Mouse (Mus musculus) neural tube, embryonic 10.5 days (tissue): ENCODE data around the gene Rtp2.

Source experiments
- DNase-seq: peaks from one replicate; pipeline ENCODE4 v3.0.0-alpha.2; 2017; ENCODE audit warnings: low spot score; ENCODE audit errors: extremely low spot score

Gene Rtp2

DNA sequence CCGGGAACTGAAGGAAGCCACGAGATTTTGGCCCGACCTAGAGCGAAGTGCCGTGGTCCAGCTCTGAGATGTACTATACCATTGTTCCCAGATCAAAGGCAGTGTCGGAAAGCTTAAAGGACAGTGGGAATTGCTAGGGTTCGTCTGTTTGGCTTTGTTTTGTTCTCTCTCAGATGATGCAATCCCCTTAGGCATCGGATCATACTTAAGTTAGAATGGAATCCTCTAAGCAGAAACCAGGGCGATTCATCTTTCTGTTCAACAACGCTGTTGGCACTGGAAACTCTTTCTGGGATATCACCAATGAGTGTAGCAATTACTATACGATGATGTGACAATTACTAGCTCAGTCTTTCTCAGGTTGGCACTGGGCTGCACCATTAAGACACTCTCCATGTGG lies at the start of gene Rtp2:
Rtp2 (minus strand) TSS at position 101 of the 400 bp plus-strand sequence.
- no peak for DNase-seq

GRCm38 (mm10) chr16:23980991-23981720 lies 49.0 kb upstream of the Rtp2 start:
- peak; percentile 61 for DNase-seq

GRCm38 (mm10) chr16:23980201-23980870 lies 48.1 kb upstream of the Rtp2 start:
- no peak for DNase-seq

DNA sequence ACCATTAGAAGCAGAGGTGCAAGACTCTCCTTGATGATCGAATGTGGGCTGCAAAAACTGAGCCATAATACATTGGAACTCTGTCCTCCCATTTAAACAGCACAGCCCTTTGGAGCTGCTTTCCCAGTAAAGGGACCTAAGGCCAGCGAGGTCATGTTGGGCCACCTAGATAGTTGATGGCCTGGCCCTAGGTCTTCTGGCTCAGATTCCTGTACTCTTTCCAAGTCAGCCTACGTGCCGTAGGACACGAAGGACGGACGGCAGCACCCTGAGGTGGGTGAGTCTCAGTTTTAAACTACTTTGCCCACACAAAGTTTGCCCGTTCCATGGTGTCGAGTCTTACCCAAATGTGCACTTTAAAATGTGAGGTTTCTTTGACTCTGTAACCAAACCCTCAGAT lies 47.3 kb upstream of the Rtp2 start:
- DNase-seq: no peak

DNA sequence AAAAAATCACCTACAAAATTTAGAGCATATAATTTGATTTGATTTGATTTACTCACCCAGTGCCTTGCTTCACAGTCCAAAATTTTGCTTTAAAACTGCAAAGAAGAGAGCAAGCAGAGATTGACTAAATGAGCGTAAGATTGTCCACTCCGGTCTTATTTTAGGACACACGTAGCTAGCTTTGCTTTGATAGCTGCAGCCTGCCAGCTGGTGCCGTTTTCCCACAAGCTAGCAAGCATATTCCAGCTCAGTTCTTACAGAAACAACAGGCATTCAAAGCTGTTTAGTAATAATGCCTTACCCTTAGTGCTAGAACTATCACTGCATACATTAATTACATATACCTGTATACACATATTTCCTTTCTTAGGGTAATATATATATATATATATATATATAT lies 46.3 kb upstream of the Rtp2 start:
- no peak for DNase-seq

- no peak for DNase-seq
Measured at GRCm38 (mm10) chr16:23977732-23978131, 45.5 kb upstream of the Rtp2 start.

DNA sequence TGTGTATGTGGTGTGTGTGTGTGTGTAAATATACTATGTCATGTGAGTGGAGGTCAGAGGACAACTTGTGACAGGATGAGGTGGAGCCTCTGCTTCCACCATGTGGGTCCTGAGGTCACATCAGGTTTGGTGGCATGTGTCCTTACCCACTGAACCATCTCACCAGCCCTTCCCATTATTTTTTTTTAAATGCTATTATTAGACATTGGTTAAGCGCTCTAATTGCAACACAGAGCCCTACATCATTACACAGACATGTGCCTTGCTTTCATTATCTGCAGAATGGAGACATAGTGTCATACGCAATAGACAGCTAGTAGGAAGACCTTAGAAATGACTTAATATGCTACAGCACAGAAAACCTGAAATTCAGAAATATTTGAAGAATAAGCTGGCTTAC lies 44.0 kb upstream of the Rtp2 start:
- DNase-seq: no peak

GRCm38 (mm10) chr16:23973635-23974367 lies 41.6 kb upstream of the Rtp2 start:
- DNase-seq: no peak

DNA sequence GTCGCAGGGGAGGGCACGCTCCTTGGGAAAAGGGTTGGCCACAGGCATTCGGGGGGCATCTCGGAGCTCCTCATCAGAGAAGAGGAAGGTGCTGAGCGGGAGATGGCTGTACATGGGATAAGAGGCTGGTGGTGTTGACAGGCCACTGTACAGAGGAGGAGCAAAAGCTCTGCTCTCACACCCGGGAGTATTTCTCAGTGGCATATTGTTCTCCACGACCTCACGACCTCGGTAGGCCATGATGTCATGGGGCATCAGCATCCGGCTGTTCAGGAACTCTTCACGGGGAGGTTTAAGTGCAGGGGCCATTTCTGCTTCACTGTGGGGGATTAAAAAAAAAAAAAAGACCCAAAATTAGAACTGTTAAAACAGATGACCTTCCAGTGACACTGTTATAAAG lies 40.7 kb upstream of the Rtp2 start:
- no peak for DNase-seq

- no peak for DNase-seq
Measured at GRCm38 (mm10) chr16:23972126-23972740, 40.0 kb upstream of the Rtp2 start.

DNA sequence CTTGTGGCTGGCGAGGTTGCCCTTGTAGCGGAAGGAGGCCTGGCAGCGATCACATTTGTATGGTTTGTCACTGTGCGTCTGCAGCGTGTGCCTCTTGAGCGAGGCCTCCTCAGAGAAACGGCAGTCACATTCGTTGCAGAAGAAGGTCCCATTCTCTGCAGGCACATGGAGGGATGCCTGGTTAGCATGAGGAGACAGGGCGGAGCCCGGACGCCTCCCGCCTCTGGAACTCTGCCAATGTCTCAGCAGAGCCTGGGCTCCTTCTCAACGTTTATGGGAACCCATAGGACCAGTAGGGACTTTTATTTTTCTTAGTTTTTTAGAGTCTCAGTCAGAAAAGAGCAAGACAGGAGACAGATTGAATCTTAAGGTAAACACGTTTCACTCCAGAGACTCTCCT lies 37.7 kb upstream of the Rtp2 start:
- no peak for DNase-seq

DNA sequence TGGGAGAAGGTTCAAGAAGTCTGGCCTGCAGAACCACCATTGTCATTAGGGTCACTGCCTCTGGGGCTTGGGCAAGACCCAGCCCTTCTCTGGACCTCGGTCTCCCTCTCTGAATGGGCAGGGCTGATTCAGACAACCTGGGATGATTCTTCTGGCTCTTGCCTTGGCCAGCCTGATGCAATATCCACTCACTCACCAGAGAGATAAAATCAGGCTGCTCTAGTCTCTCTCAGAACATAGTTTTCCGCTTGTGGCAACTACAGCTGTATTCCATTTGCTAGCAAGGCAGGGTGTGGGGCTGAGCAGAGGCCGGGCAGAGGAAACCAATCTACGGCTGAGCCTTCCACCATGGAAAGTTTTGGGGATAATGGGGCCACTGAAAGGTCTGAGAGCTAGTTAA lies 36.7 kb upstream of the Rtp2 start:
- no peak for DNase-seq

DNA sequence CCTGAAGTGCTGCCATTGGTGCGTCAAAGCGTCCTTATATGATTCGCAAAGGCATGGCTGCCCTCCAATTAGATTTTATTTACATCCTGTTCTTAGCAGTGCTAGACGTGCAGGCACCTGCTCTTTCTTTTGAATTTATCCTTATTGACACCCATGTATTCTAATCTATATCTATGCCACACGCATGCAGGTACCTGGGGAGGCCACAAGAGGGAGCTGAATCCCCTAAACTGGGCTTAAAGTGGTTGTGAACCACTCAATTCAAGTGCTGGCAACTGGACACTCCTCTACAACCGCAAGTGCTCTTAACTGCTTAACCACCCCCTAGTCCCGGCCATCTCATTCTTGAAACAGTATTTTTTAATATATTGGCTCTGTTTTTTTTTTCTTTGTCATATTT lies 35.1 kb upstream of the Rtp2 start:
- DNase-seq: no peak

GRCm38 (mm10) chr16:23966066-23966465 lies 33.9 kb upstream of the Rtp2 start:
- no peak for DNase-seq

DNA sequence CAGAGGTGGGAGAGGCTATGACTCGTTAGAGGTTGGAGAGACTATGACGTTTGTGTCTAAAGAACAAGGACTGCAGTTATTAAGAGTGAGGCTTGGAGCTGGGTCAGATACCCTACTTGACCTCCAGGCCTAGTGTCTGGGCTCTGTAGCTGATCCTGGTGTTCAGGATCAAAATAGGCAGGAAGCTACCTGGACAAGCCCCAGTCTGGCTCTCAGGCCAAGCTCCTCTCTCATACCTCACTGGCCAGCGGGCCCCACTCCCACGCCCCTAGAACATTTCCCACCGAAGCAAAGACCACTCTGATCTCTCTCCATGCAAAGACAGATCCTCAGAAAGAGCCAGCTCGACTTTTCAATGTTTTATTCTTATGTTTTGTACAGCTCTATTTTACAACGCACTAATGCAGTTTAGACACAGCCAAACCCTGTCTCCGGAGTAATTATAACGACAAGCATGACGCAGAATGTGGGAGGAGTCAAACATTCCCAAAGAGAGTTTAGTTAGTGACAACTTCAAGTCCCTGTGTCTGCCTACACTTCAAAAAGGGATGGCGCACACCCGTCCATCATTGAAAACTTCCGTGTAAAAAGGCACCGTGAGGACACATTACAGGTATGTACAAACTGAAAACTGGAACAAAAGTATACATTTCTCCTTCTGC lies 32.6 kb upstream of the Rtp2 start:
- DNase-seq: no peak

- no peak for DNase-seq
Measured at GRCm38 (mm10) chr16:23963896-23964668, 31.9 kb upstream of the Rtp2 start.

DNA sequence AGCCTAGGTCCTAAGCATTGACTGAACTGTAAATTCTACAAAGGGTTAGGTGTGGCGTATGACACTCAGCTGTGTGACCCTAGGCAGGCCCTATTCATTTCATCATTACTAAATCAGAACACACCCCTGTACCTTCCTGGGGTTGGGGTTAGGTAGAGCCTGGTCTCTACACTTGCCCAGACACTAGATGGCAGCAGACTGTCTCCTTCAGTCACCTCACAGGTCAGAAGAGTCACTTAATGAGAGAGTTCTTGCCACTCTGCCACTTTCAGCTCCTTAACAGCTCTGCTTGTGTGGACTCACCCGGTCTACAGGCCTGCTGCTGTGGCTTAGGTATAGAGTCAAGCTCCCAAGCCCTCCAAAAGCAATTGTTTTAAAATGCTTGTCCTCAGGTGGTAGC lies 30.2 kb upstream of the Rtp2 start:
- DNase-seq: no peak

DNA sequence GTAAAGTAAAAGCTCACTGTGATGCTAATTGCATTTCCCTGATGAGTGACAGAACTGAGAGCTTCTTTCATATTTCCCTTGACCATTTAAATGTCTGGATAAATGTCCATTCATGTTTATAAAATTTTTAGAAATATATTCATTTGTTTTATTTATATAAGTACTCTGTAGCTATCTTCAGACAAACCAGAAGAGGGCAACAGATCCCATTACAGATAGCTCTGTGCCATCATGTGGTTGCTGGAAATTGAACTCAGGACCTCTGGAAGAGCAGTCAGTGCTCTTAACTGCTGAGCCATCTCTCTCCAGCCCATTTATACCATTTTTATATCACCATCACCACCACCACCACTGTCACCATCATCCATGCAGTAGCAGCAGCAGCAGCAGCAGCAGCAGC lies 26.7 kb upstream of the Rtp2 start:
- no peak for DNase-seq

GRCm38 (mm10) chr16:23953959-23954260 lies 21.7 kb upstream of the Rtp2 start:
- DNase-seq: no peak

DNA sequence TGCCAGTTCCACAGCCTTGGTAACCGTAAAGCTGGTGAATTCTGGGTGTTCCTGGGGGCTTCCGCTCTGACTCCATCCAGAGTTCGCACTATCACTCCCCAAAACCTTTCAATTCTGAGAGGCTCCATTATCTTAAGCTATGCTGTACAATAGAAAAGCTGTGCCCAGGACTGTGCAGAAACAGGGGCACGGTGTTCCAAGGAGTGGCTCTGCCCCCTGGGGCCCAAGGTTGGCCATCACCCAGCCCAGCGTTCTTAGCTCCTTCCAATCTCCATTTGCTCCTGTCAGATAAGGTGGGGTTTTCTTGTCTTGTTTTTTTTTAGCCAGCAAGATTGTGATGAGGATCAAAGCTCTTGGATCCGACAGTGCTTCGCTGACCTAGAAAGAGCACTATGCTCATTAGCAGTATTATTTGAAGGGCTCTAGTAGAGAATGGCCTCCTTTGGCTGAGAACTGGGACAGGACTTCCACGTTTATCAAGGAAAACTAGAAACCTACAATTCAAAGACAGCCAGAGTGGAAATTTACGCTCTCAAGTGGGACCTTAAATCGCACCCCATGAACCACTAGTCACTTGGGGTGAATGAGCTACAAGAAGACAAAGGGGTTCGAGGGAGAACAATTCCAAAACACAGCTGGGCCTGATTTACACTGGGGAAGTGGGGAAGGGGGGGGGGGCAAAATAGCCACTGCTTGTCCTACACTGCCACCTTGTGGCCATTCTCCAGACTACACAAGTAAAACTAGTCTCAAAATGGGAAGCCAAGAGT lies 21.2 kb upstream of the Rtp2 start:
- DNase-seq: peak; percentile 70
